In genomic region chr2:129561796-129562195, GRCm38 (mm10) we compare ENCODE assay signal across 24 mouse cellular contexts. TPM values are rescaled to one million over a fixed set of nuclear protein-coding genes. Genes with fewer than 3 reads are reported as not detected.
DNase-seq lines count a peak whose midpoint lies in the region.
"Had no signal": no experiment of that assay in that cellular context is flagged by ENCODE, and none has a peak within 500 bp of the region (broad histone marks: within the 10 kb centered on the region; RNA-seq: fewer than 3 reads in every experiment).

No protein-coding gene starts in this region.

- DNase-seq in layer of hippocampus, adult 11-12 months (ENCODE audit: low spot score): peak; percentile 51
- DNase-seq in layer of hippocampus, adult 9-10 months (ENCODE audit: low spot score): no peak
- peak; percentile 12 for DNase-seq in retina, postnatal 1 day
- no peak for DNase-seq in retina, embryonic 14.5 days (ENCODE audit: low spot score)
- DNase-seq in frontal cortex, postnatal 14 days (ENCODE audit: low spot score in 2 of 2): peak; percentile 32 to 53
- DNase-seq in adrenal gland, adult 8-10 months: no peak
- DNase-seq in ovary, postnatal 36 days (ENCODE audit: low spot score): no peak
- DNase-seq: B cell, adult 2 months; cerebellum, adult 2 months; cerebellum, postnatal 36 days; embryo, embryonic 11 days; gastrocnemius, postnatal 10 days; kidney, adult 2 months; kidney, postnatal 10 days; liver, embryonic 13.5 days; lung, adult 2 months; lung, postnatal 14 days; thymus, postnatal 14 days had no signal

RNA-seq across cellular contexts. Expression of gene F830045P16Rik, which starts 25.4 kb away (rescaled TPM):
- not detected for total RNA-seq in adrenal gland, adult 8-10 months (2022)
- total RNA-seq: adrenal gland, adult 18-20 months; adrenal gland, postnatal 4 days; CH12.LX; G1E; hematopoietic stem cell, adult 5-6 weeks; megakaryocyte progenitor cell, adult 5-6 weeks had no signal

RNA-seq across cellular contexts. Expression of gene Sirpa, which starts 30.8 kb away (rescaled TPM):
- 10 to 100 TPM; 58.4 to 75.6 (median 70.1) TPM for total RNA-seq in adrenal gland, adult 8-10 months (2022)

Comparison
In these comparisons a context has a peak if more than half of its experiments do, and no peak if none do; other contexts are left out.
1. DNase-seq: peak in layer of hippocampus, adult 11-12 months (single experiment), retina, postnatal 1 day (single experiment) and frontal cortex, postnatal 14 days (2 of 2); none in layer of hippocampus, adult 9-10 months (single experiment), retina, embryonic 14.5 days (single experiment), adrenal gland, adult 8-10 months (single experiment) and ovary, postnatal 36 days (single experiment).